Mouse (Mus musculus) bone marrow, adult 2 months (tissue): ENCODE data around the gene Dlgap1.

Experiments
- CTCF ChIP-seq: fragments of 200-500 bp; IDR thresholded peaks from 2 replicates; pipeline ENCODE4 v1.5.1; 2011; ENCODE audit warnings: low read length, control low read depth; ENCODE audit not compliant: control insufficient read depth, insufficient read depth
- POLR2A ChIP-seq: fragments of 200-500 bp; IDR thresholded peaks from 2 replicates; pipeline ENCODE4 v1.6.1; 2011; ENCODE audit warnings: low read depth, mild to moderate bottlenecking, control low read depth, low read length, borderline replicate concordance; ENCODE audit not compliant: control insufficient read depth

- TF ChIP-seq CTCF (no peak), POLR2A (no peak)
Observed at GRCm38 (mm10) chr17:70856871-70857415, 888.1 kb downstream of the Dlgap1 start.
